Mouse (Mus musculus) erythroid progenitor cell, adult 5-6 weeks (primary cell): ENCODE measurements around the gene Wipi2. TPM values are rescaled to one million over a fixed set of nuclear protein-coding genes. Genes with fewer than 3 reads are reported as not detected.
A peak's percentile ranks its signal among the peaks of the same experiment; 100 is the strongest.

Source experiments
- ATAC-seq: replicated peaks from 2 replicates; pipeline ENCODE4 v1.8.0; 2016; ENCODE audit warnings: moderate number of reproducible peaks, mild to moderate bottlenecking, moderate TSS enrichment, inconsistent platforms; ENCODE audit not compliant: poor library complexity, low FRiP score, severe bottlenecking
- total RNA-seq, 2 experiments: library from RNA; stranded (forward) in 1 of 2; stranded (reverse) in 1 of 2; fragments of 150-400 nt in 1 of 2; fragments of 186-747, 209-891 nt in 1 of 2; gene quantifications; 2 replicates each; pipeline versions ENCODE4 v1.2.3 to v1.2.4; 2015 to 2017; ENCODE audit warnings: low replicate concordance in 2 of 2

The Wipi2 gene
- total RNA-seq, 2 experiments from 2014 or later = 54.5 to 67.9 TPM

GRCm38 (mm10) chr5:142681911-142682310, 54.4 kb downstream of the Wipi2 start:
- no peak for ATAC-seq

GRCm38 (mm10) chr5:142682529-142682928, 55.0 kb downstream of the Wipi2 start:
- no peak for ATAC-seq

- no peak for ATAC-seq
Measured at GRCm38 (mm10) chr5:142688866-142689265, 61.4 kb downstream of the Wipi2 start.

GRCm38 (mm10) chr5:142690343-142690742, 62.8 kb downstream of the Wipi2 start:
- no peak for ATAC-seq

GRCm38 (mm10) chr5:142692248-142692647, 64.8 kb downstream of the Wipi2 start, which contains the start of gene Slc29a4:
Gene Slc29a4 (plus strand): TSS chr5:142692512.
- no peak for ATAC-seq

- ATAC-seq = no peak
Measured at GRCm38 (mm10) chr5:142692971-142693737, 65.7 kb downstream of the Wipi2 start.

- no peak for ATAC-seq
Measured at GRCm38 (mm10) chr5:142693738-142694430, 66.4 kb downstream of the Wipi2 start.

- ATAC-seq = no peak
Measured at GRCm38 (mm10) chr5:142694627-142695340, 67.3 kb downstream of the Wipi2 start.

- ATAC-seq = no peak
Measured at GRCm38 (mm10) chr5:142696258-142696657, 68.8 kb downstream of the Wipi2 start.

- ATAC-seq = no peak
Measured at GRCm38 (mm10) chr5:142696865-142697264, 69.4 kb downstream of the Wipi2 start.

- ATAC-seq = no peak
Measured at GRCm38 (mm10) chr5:142697742-142698141, 70.2 kb downstream of the Wipi2 start.

GRCm38 (mm10) chr5:142700842-142701589, 73.5 kb downstream of the Wipi2 start:
- peak; percentile 27; the same call in 1 of the 2 replicates for ATAC-seq

GRCm38 (mm10) chr5:142701651-142702510, 74.4 kb downstream of the Wipi2 start:
- no peak for ATAC-seq

- ATAC-seq = no peak
Measured at GRCm38 (mm10) chr5:142702511-142703138, 75.1 kb downstream of the Wipi2 start.

GRCm38 (mm10) chr5:142703569-142703968, 76.1 kb downstream of the Wipi2 start:
- no peak for ATAC-seq

GRCm38 (mm10) chr5:142707709-142708108, 80.2 kb downstream of the Wipi2 start:
- no peak for ATAC-seq

GRCm38 (mm10) chr5:142709436-142709835, 81.9 kb downstream of the Wipi2 start:
- no peak for ATAC-seq

- no peak for ATAC-seq
Measured at GRCm38 (mm10) chr5:142712373-142712772, 84.9 kb downstream of the Wipi2 start.
